Mouse (Mus musculus) C2C12 (cell line): Measurements from ENCODE around the gene Sept9. TPM values are rescaled to one million over a fixed set of nuclear protein-coding genes. Genes with fewer than 3 reads are reported as not detected.

Experiments used
- H3K27me3 ChIP-seq: one replicate; pipeline ENCODE4 v1.6.1; 2011; ENCODE audit not compliant: control insufficient read depth, insufficient read depth, insufficient read length
- H3K36me3 ChIP-seq: one replicate; pipeline ENCODE4 v1.6.1; 2011; ENCODE audit not compliant: control insufficient read depth, insufficient read depth
- H3K4me3 ChIP-seq: one replicate; pipeline ENCODE4 v1.5.1; 2011; ENCODE audit warnings: mild to moderate bottlenecking, control low read depth; ENCODE audit not compliant: poor library complexity, insufficient read depth, severe bottlenecking
- H3K79me2 ChIP-seq: one replicate; pipeline ENCODE4 v1.6.1; 2011; ENCODE audit not compliant: control insufficient read depth, insufficient read depth
- H3K79me3 ChIP-seq: one replicate; pipeline ENCODE4 v1.6.1; 2011; ENCODE audit warnings: low read depth, control low read depth
- H3ac ChIP-seq: one replicate; pipeline ENCODE3; 2011; ENCODE audit warnings: low read depth; ENCODE audit not compliant: control insufficient read depth, insufficient read length
- CEBPB ChIP-seq: IDR thresholded peaks from one replicate; pipeline ENCODE4 v1.6.1; 2011; ENCODE audit warnings: low read depth, mild to moderate bottlenecking, control low read depth, moderate library complexity
- CTCF ChIP-seq: IDR thresholded peaks from one replicate; pipeline ENCODE4 v1.5.1; 2011; ENCODE audit not compliant: control insufficient read depth, insufficient read depth, insufficient read length
- FOSL1 ChIP-seq: IDR thresholded peaks from one replicate; pipeline ENCODE4 v1.8.0; 2011; ENCODE audit warnings: mild to moderate bottlenecking, low read length; ENCODE audit not compliant: poor library complexity, insufficient read depth, severe bottlenecking
- MAX ChIP-seq: IDR thresholded peaks from one replicate; pipeline ENCODE4 v1.6.1; 2011; ENCODE audit warnings: mild to moderate bottlenecking, control low read depth
- MYOD1 ChIP-seq: IDR thresholded peaks from one replicate; pipeline ENCODE4 v1.6.1; 2011; ENCODE audit warnings: low read depth; ENCODE audit not compliant: control insufficient read depth, insufficient read length
- MYOG ChIP-seq: IDR thresholded peaks from one replicate; pipeline ENCODE4 v1.6.1; 2011; ENCODE audit not compliant: control insufficient read depth, insufficient read length; ENCODE audit errors: extremely low read depth
- USF1 ChIP-seq: IDR thresholded peaks from one replicate; pipeline ENCODE4 v1.6.1; 2011; ENCODE audit warnings: low read depth, mild to moderate bottlenecking, control low read depth, moderate library complexity
- polyA plus RNA-seq: library from polyadenylated mRNA; unstranded; fragments of >200 nt; fragmentation: generic; extraction: Trizol; gene quantifications from one replicate; pipeline ENCODE4 v1.2.1, GENCODE M21; 2012; ENCODE audit warnings: missing spikeins

Gene Sept9
- polyA plus RNA-seq, 1 experiment, result 266 TPM

DNA sequence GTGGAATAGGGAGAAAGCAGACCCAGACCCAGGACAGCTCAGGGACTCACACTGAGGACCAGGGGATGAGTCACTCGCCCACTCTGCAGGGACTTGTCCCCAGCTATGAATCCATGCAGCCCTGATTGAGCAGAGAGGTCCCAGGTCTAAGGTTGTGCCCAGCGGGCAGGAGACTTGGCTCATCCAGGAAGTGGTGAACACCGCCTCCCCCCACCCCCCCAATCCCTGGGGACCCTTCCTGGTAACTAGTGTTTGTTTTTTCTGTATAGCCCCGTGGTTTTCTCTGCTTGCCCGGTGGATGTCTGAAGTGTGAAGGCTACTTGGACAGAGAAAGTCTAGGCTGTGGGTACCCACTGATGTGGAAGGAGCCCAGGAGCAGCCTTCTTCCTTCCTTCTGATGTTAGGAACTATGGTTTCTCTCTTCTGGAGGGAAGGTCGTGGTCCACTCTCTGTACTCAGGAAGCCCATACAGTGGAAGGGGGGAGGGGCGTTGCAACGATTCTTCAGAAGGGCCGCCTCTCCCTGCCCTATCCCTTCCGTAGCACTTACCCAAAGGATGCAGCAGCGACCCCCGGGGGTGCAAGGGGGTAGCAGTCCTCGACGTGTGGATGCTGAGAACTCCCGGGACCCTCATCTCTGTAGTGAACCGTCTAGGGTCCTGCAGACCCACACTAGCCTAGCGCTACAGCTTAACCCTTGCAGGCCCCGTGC is 66.0 kb downstream of the Sept9 start:
- peak overlapping the region; percentile 62 for H3ac ChIP-seq
- H3K36me3 ChIP-seq, result peaks cover 1% of the 10 kb centered on the region
- no peaks in the 10 kb centered on the region for H3K27me3 ChIP-seq
- peaks cover 82% of the 10 kb centered on the region for H3K79me2 ChIP-seq
- H3K79me3 ChIP-seq, result peaks cover 63% of the 10 kb centered on the region
- TF ChIP-seq FOSL1 (peak; percentile 16), MYOG (no peak), MAX (no peak)
- peak overlapping the region; percentile 99 for H3K4me3 ChIP-seq

DNA sequence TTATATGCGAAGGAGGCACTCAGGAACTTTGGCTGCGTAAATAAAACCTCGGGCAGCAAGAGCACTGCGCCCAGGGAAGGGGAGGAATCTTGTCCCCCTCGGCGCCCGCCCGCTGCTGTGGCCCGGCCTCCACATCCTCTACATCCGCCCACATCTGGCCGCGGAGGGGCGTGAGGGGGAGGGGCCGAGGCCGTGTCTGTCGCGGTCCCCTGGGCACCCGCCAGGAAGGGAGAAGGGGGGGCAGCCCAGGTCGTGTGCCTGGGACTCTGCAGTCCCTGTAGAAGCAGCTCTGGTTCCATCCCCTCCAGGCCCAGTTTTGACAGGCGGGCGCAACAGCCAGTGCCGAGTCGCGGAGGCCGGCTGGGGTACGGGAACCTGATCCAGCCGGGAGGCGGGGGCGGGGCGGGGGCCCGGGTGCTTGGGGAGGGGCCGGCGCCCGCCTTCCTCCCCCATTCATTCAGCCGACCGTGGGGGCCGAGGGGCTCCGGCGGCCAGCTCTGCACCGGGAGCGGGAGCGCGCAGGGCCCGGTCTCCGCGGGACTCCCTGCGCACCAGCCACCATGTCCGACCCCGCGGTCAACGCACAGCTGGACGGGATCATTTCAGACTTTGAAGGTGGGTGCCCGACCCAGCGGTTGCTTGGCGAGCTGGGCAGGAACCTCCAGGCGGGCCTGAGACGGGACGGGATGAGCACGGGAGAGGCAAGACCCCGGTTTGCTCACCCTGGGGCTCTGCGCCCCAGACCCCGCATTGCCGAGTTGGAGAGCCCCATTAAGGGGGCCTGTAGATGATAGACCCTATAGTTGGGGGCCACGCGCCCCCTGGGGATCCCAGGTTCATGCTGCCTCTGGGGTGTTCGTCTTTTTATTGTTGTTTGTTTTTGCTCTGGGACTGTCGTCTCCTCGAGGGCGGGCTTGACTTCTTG is 66.8 kb downstream of the Sept9 start:
- H3K79me3 ChIP-seq, result peaks cover 69% of the 10 kb centered on the region
- H3ac ChIP-seq, result peak overlapping the region; percentile 80
- H3K27me3 ChIP-seq, result no peaks in the 10 kb centered on the region
- TF ChIP-seq MYOG (no peak), CEBPB (no peak), FOSL1 (no peak), CTCF (no peak), MAX (peak; percentile 39), USF1 (no peak)
- H3K4me3 ChIP-seq, result peak overlapping the region; percentile 99
- H3K79me2 ChIP-seq, result peaks cover 88% of the 10 kb centered on the region
- peaks cover 8% of the 10 kb centered on the region for H3K36me3 ChIP-seq

GRCm38 (mm10) chr11:117266906-117267721 is 67.7 kb downstream of the Sept9 start:
- Histone ChIP-seq H3K27me3 (no peaks in the 10 kb centered on the region), H3ac (peak overlapping the region; percentile 80), H3K36me3 (peaks cover 16% of the 10 kb centered on the region), H3K79me3 (peaks cover 73% of the 10 kb centered on the region), H3K4me3 (peak overlapping the region; percentile 99), H3K79me2 (peaks cover 88% of the 10 kb centered on the region)
- TF ChIP-seq FOSL1 (no peak), MYOG (no peak), CTCF (peak; percentile 8), CEBPB (no peak), MAX (no peak), USF1 (no peak)

DNA sequence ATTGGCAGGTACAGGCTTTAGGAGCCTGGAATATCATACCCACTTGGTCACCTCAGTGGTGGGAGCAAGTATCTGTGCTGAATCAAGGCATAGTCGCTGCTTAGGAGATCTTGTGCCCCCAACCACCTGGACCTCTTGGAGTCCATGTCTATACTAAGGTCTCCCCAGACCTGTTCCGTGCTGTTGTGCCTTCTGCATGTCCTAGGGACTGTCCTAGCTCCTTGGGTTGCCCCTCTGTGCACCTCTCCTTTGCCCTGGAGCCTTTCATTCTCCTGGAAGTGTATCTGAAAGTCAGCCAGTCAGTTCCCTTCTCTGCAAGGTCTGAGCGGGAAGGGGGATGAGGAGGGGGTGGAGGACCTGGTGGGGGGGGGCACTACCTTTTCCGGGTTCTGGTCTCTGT is 68.4 kb downstream of the Sept9 start:
- no peak for TF ChIP-seq USF1
- TF ChIP-seq CEBPB, result no peak
- TF ChIP-seq MAX, result no peak
- TF ChIP-seq CTCF, result no peak
- TF ChIP-seq FOSL1, result no peak
- TF ChIP-seq MYOD1, result no peak
- no peak for TF ChIP-seq MYOG
- Histone ChIP-seq H3K27me3 (no peaks in the 10 kb centered on the region), H3K79me2 (peaks cover 88% of the 10 kb centered on the region), H3ac (peak overlapping the region; percentile 69), H3K4me3 (peak overlapping the region; percentile 99), H3K79me3 (peaks cover 74% of the 10 kb centered on the region), H3K36me3 (peaks cover 23% of the 10 kb centered on the region)

DNA sequence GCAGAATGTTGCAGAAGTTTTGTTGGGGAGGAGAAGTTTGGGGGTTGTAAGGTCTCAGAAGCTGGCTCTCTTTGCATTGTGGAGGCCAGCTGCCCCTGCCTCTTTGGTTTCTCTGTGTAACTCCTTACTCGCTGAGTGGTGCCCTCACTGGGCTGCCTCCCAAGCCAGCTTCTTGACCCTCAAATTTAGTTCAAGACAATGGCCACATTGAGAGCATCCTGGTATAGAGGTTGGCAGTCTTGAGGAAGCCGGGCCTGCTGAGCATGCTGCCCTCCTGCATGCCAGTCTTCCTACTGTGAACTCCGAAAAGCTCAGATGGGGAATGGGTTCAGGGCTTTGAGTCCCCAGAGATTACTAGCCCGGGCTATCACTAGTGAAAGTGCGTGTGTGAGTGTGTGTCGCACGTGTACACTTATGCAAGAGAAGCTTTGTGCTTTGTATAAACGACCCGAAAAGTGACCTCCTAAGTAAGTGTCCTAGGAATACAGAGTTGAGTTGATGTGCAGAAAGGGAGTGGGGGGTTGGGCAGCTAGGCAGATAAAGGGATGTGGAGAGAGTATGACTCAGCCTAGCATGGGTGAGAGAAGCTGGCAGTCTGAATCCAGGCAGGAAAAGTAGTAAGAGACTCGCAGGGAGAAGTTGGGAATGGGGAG is 69.0 kb downstream of the Sept9 start:
- peaks cover 30% of the 10 kb centered on the region for H3K36me3 ChIP-seq
- peaks cover 77% of the 10 kb centered on the region for H3K79me3 ChIP-seq
- TF ChIP-seq MYOG, result no peak
- peak; percentile 27 for TF ChIP-seq MAX
- peak; percentile 31 for TF ChIP-seq FOSL1
- H3K27me3 ChIP-seq, result no peaks in the 10 kb centered on the region
- peak overlapping the region; percentile 60 for H3ac ChIP-seq
- peak overlapping the region; percentile 99 for H3K4me3 ChIP-seq
- peaks cover 88% of the 10 kb centered on the region for H3K79me2 ChIP-seq
